Mouse (Mus musculus) cerebellum, postnatal 14 days (tissue): ENCODE measurements around the gene Shpk.
A peak's percentile ranks its signal among the peaks of the same experiment; 100 is the strongest.

Experiments used
- DNase-seq, 2 experiments: peaks; one replicate each; pipeline ENCODE4 v3.0.0; 2021; ENCODE audit warnings: mixed read lengths in 2 of 2

Gene Shpk

DNA sequence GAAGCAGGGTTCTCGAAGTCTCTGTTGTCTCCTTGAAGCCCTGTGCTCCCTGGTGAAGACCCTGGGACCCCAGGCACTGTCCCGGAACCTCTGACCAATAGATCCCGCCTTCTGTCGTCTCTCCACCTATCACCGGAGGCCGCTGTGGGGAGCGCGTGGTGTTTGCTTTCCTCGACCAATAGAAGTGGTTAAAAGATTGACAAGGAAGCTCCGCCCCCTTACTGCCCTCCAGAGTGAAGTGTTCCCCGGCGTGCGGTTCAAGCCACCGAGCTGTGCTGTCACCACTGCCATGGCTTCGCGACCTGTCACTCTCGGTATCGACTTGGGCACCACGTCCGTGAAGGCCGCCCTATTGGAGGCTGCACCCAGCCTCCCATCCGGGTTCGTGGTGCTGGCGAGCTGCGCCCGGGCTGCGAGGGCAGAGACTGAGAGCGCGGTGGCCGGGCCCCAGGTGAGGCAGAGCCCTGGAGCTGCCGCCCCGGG is at the start of gene Shpk:
Gene Shpk, plus strand, starts transcription at position 231 of the 483 bp plus-strand sequence.
- DNase-seq: peak; percentile 97 to 98

DNA sequence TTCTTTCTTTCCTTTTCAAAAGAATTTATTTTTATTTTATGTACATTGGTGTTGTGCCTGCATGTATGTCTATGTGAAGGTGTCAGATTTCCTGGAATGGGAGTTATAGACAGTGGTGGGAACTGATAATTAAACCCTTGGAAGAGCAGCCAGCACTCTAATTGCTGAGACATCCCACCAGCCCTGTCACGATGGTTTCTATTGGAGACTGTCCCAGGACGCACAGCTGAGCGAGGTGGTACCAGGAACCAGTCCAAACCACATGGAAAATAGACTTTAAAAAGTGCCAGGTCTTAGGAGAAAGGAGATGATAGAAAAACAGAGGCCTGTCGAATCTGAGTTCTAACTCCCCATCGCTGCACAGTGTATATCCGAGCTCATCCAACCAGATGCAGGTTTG is 44.2 kb upstream of the Shpk start:
- no peak for DNase-seq

DNA sequence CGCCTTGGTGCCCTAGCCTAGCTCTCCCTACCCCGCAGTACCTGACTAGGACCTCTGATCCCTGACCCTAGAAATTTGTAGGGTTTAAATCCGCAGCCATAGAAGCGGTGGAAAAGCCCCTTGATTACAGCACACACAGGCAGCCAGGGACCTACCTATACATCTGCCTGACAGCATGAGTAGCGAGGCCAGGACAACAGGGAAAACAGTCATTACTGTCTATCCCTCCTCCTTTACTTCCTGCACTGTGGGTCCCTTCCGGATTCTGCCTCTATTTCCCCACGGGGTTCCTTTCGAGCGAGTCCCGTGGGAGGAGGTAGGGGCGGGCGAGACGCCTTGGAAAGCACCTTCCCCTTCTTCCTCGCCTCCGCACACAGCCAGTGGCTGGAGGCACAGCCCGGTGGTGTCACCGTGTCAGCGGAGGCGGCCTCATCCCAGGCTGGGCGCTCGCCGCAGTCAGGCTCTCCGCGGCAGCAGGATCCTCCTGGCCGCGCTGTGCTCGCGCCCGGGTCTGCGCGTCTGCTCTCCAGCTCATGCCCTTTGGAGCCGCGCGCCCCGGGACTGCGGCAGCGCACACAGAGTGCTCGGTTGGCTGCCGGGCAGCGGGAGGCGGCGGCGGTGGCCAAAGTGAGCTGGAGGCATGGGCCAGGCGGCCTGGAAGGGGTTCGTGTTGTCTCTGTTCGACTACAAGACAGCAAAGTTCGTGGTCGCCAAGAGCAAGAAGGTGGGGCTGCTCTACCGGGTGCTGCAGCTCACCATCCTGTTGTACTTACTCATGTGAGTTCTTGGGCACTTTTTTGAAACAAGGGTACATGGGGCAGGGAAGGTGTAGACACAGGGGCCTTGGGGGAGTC is 39.1 kb upstream of the Shpk start, which contains the start of gene P2rx5:
Gene P2rx5, plus strand, starts transcription at position 465 of the 854 bp plus-strand sequence.
- peak; percentile 32 to 45 for DNase-seq

DNA sequence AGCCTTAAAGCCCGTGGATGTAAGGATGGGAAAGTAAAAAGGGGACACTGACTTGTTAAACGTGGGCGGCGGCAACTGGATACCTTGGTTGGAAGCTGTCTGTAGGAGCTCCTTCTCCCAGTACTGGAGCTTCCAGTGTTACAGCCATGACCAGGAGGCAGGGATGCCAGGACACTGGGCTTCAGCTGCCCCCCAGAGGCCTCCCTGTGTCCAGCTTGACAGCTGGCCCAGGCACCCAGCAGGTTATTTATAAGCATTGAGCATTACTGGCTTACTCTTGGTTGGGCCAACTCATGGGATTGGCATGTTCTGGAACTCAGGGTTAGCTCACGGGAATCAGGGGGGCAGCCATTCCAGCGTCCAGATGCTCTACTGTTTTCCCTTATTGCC is 38.5 kb upstream of the Shpk start:
- DNase-seq: no peak

DNA sequence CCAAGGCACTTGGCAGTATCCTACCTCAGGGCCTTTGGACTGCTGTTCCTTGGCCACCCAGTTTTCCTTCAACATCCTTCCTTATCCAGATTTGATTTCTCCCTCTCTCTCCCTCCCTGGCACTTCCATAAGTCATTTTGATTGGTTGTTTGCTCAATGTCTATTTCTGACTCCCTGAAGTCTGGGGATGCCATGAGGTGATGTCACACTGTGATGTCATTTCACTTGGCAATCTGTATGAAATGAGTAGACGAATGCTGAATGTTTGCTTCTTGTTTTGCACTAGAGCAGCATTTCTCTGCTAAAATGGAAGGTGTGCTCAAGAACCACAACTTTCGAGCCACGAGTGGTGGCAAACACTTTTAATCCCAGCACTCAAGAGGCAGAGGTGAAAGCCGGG is 37.6 kb upstream of the Shpk start:
- DNase-seq: no peak

DNA sequence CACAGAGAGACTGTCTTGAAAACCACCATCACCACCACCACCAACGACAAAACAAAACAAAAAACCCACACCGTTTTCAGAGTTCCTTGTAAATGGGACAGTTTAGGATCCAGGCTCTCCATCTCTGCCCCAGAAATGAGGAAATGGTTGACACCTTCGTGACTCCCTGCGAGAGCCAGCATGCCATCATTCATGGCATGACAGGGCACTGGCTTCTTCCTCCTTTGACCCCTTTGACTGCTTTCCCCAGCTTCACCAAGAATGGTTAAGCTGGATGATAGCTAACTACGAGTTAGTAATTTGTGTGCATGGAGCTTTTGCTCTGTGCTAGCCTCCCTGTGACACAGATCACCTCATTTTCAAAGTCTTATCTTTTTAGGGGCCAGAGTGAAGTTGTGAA is 37.0 kb upstream of the Shpk start:
- DNase-seq: no peak

DNA sequence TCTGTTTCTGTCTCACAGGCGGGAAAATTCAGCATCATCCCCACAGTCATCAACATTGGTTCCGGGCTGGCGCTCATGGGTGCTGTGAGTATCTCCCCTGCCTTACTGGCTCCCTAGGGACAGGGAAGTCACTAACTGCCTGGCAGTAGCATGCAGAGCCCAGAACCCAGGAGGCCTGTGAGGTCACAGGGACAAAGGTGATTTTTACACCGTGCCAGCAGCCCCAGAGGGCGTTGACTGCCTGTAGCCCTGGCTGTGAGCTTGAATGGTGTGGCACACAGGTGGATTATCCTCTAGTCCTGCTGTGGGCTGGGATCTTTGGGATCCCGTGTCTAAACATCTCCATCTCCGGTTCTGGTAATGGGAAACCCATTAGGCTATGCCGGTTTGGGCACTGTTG is 31.2 kb upstream of the Shpk start:
- no peak for DNase-seq

DNA sequence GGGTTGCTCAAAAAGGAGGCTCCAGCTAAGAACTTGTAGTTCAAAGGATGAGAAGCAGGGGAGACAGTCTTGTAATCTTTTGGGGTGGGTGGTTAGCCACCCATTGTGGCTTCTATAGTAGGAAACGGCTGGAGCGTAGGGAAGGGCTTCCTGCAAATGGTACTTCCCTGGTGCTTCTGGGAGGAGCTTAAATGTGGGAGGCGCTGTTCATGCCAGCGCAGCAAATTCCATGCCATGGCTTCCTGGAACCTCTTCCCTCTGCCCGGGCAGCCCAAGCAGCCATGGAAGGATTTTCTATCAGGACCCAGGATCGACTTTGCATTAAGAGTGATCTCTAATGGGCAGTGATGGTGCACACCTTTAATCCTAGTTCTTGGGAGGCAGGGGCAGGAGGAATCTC is 30.7 kb upstream of the Shpk start:
- no peak for DNase-seq

DNA sequence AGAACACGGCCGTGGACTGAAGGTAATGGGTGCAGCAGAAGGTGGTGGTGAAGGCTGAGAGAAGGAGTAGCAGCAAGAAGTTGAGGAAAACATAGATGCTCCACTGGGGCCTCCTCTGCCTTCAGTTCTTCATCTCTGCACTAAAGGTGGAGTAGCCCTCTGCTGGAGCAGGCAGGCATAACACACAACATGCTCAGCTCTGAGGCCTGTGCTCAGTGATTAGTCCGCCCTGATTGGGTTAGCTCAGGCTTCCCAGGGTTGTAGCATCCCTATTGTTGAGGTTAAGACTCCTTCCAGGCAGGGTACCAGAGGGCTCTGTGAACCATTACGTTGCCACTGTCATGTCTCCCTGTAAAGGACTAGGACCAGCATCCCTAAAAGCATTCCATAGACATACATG is 30.0 kb upstream of the Shpk start:
- peak; percentile 74 to 82 for DNase-seq

DNA sequence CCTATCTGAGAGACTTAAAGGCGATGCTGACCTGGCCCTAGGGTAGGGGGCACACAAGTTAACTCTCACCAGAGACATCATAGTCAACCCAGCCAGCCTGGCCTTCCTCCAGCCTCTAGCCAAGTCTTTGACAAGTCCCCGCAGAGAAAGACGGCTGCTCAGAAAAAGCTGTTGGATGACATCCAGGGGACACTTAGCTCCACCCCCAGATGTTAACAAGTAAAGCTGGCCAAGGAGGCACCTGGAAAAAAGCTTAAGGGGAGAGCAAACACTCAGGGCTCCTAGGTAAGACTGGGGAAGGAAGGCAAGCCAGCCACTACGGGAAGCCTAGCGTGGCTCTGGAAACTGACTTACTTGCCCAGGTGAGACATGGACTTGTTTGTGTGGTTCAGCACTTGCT is 27.1 kb upstream of the Shpk start:
- no peak for DNase-seq

DNA sequence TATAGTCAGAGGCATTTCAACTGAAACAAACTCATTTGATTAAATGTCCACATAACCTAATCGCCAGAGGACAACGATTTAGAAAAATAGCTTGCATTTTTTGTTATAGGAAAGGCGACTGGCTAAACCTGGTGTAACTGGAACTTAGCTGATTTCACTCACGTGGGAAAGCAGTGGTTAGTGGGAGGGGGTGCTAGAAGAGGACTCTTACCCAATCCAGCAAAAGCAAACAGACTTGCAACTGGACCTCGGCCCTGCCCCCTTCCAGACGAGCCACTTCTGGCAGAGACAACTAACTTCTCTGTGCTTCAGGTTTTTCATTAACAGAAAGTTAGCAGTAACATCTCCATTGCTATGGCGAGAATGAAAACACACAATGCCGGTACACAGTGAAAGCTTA is 23.6 kb upstream of the Shpk start:
- DNase-seq: no peak

DNA sequence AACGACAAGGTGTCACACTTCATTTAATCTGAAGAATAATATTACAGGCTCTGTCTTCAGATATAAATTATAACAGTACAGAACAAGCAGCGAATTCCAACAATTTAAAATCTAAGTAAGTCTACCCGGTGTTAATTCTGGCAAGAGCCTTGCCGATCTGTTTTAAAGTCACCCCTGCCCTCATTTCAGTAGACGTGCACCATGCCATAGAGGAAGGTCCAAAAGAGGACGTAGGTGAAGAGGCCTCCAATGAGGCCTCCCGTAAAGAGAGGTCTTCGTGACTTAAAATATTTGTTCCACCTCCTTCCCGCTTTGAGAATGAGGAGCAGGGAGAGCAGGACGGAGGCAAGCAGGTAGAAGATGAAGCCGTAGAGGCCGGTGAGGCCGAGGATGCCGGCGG is 23.1 kb upstream of the Shpk start:
- DNase-seq: no peak

DNA sequence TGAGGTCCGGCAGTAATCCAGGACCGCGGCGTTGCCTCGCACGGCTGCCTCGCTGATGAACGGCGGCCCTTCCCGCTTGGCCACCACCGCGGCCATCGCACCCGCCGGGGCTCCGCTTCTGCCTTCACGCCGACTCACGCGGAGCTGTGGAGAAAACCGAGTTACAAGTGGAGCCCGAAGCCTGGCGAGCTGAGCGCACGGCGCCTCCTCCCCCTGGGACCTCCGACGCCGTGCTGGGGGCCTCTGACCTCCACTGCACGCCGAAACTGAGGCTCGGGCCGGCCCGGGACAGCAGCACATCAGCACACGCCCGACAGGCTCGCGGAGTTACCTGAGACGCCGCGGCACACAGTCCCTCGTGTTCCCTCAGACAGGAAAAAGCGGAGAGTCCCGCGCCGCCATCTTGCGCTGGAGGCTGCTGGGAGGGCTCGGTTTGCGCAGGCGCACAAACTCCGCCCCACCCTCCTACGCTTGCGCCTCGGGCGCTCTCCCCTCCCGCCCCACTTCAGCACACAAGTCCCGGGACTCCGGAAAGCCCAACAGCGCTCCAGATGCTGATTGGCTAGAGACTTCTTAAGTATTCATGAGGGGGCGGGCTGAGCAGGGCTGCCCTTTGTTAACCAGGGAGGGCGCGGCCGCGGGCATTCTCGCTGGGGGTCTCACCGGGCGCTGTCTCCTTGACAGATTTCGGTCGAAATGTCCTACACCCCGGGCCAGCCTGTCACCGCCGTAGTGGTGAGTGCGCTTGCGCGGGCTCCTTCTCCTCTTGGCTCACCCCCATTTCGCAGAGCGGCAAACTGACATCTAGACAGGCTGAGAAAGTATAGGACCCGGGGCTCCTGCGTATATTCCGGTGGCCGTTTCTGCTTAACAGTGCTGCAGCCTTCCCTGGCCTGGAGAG is 22.4 kb upstream of the Shpk start, which contains the start of the genes Emc6 and Tax1bp3:
Gene Emc6, minus strand, starts transcription at position 430 of the 901 bp plus-strand sequence.
Gene Tax1bp3, plus strand, starts transcription at position 476 of the 901 bp plus-strand sequence.
- peak; percentile 97 for DNase-seq

DNA sequence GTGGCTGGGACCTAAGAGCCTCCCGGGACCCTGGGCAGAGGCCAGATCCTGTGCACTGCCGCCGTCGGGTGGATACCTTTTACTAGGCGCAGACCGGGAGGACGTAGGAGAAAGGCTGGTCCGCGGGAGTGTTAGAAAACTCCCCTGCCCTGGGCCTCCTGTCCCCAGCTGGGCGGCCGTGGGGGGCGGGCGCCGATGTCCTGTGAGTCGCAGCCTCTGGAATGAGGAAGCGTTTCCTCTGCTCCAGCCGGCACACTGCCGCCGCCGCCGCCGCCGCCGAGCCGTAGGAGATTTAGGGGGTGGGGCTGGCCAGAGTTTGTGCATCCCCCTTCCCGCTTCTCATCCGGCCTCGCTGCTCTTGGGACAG is 21.8 kb upstream of the Shpk start:
- peak in 1 of 2 experiments; percentile 63 for DNase-seq

DNA sequence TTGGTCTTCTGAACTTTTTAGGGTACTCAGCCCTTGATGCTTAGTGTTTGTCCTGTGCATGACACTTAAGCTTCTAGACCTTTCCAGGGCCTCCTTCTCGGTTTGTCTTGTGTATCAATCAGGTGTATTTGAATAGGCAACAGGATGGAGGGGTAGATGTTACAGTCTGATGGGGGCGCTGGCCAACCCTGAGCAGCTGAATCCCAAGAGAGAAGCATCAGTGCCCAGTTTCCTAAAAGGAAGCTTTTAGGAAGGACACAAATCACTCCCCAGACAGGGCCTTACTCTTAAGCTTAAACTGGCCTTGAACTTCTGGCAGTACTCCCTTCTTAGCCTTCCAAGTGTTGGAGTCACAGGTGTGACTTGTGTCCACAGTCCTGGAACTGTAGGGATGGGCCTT is 21.4 kb upstream of the Shpk start:
- no peak for DNase-seq

DNA sequence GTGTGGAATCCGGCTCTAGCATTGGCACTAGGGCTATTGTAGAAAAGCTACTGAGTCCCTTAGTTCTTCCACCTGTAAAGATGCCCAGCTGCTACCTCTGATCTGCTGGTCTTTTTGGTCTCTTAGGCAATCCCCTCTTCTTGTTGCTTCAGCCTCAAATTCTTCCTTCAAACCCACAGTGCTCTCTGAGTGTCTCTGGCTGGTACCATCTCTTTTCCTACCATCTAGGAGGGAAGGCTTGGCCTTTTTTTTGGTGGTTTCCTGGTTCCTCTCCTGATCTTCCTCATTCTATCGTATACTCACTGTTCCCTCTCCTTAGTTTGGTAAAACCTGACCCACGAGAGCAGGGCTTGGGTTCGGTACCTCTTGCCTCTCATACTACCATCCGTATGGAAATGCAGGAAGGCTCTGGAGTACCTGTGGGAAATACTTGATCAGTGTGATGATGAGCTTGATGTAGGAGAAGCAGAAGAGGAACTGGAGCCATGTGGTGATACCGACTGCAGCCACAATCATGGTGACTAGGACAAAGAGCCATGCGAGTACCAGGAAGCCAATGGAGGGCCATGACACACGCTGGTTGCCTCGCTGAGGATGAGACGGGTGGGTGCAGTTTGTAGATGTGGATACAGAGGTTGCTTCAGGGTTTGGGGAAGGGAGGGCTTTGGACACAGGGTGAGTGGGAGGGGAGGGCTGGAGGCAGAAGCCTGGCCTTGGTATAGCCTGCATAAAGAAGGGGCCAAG is 13.2 kb upstream of the Shpk start:
- no peak for DNase-seq

DNA sequence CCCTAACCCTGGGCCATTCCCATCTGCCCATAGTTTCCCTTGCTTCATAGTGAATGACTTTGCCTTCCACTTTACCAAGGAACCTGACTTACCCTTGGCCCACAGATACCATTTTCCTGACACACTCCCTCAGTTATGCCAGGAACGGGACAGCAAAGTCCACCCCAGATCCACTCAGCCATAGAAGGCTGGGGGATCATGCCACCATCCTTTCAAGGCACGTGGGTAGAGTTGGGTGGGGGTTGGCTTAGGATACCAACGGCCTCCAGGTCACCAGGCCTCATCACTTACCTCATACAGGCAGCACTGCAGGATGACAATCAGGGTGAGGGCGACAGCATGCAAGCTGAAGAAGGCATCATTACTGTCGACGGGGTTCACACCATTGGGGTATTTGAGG is 12.0 kb upstream of the Shpk start:
- no peak for DNase-seq

DNA sequence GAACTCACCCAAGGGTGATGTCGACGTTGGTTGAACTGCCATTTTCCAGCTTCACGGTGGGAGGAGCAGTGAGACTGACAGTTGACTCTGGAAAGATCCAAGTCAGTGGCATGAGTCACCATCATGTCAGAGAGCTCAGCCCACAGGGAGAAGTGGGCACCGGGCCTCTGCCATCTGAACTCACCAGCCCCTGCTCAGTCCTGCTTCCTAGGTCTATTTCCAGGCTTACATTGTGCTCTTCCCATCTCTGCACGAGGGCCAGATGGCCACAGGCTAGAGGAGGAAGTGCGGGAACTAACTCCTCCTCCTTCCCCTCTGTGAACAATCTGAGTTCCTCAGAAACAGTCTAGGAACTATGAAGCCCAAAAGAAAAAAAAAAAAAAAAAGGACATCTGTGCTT is 6.2 kb upstream of the Shpk start:
- DNase-seq: peak; percentile 83 to 84

DNA sequence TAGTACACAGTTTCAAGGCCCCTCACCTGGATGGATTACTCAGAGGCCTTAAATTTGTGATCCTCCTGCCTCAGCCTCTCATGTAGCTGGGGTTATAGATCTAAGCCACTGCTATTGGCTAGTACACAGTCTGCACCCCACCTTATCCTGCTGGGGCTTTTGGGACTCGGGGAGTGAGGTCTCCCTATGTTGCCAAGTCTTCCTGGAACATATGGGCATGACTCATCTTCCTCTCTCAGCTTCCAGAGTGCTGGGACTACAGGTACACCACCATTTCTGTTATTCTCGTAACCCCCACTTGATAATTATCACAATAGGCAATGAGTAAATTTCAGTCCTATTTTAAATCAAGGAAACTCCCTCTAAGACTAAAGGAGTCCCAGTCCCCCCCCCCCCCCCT is 4.8 kb upstream of the Shpk start:
- DNase-seq: no peak

DNA sequence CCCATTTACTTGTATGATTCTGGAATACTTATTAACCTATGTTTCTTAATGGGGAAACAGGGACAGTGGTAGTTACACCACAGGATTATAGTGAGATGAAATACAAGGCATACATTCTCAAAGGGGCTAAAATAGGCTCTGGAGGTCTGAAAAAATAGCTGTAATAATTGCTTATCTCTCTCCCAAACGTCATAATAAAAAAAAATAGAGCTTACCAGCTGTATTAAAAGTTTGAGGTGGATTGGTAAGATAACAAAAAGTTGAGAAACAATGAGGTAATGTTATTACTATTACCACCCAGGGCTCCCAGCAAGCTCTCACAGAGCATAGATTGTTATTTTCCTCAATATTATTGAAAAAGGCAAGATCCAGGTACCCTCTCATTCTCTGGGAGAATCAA is 1.1 kb upstream of the Shpk start:
- DNase-seq: no peak

DNA sequence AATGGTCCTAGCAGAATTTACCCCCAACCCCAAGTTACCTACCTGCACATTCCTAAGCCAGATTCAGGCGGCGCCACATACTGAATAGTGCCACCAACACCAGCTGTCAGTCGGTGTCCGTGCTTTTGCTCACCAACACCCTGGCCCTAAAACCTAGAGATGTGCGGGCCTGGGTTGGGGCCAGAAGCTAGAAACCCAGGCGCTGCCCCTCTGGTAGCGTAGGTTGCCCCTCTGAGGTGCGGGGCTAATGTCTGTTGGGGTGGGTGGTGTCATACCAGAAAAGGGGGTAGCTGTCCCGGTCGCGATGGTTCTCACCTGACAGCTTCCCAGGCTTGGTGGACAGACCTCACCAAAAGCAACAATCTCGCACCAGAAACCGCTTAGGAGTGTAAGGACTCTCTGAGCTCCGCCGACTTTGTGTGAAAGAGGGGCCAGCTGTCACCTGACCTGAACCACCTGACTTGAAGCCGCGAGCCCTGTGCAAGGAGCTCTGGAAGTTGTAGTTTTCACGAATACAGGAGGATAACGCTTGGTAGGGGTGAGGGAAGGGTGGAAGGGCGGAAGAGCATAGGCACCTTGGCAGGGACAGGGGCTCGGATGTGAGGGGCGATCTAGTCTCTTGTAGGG is 544 bp upstream of the Shpk start, which contains the start of gene Ctns:
Gene Ctns, minus strand, starts transcription at position 440 of the 627 bp plus-strand sequence.
- peak in 1 of 2 experiments; percentile 84 for DNase-seq

DNA sequence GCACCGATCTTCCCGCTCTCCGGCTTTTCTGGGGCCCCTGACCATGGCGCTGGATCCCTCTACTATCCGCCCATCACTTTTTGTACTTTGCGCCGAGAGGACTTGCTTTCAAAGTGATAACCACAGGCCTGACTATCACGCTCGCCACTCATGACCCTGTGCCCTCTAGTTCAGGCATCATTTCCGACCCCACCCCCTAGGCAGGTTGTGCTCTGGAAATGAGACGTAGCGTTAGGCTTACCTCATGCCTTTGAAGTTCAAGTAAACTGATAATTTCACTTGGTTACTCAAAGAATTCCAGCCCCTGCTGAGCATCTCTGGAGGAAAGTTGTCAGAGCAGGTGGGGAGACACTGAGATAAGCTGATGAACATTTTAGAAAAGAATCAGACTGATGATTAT is 619 bp downstream of the Shpk start:
- DNase-seq: no peak
